Mouse (Mus musculus): ENCODE data around the gene Ccl21a.
"Not testable (repeated sequence)": the region's sequence is repeated elsewhere in the genome, so short reads cannot be mapped to it uniquely, and the experiment has no call there.

Ccl21a gene

GRCm38 (mm10) chr4:42773893-42774292 is at the start of gene Ccl21a:
Gene Ccl21a, minus strand, starts transcription at chr4:42773993.
- not testable (repeated sequence) for TF ChIP-seq GATA4 (IDR thresholded peaks at IDR 0.05; ENCODE audit: insufficient replicate concordance, low read length)

- TF ChIP-seq GATA4 (IDR thresholded peaks at IDR 0.05; ENCODE audit: insufficient replicate concordance, low read length), result not testable (repeated sequence)
Observed at GRCm38 (mm10) chr4:42756477-42756876, 17.3 kb downstream of the Ccl21a start, which contains the start of gene Ccl19. Gene Ccl19, minus strand, starts transcription at chr4:42756577.

GRCm38 (mm10) chr4:42735245-42735644 is 38.5 kb downstream of the Ccl21a start, which contains the start of gene 4930578G10Rik:
Gene 4930578G10Rik, plus strand, starts transcription at chr4:42735545.
- TF ChIP-seq GATA4 (IDR thresholded peaks at IDR 0.05; ENCODE audit: insufficient replicate concordance, low read length), result not testable (repeated sequence)
